Mouse (Mus musculus) CH12.LX (cell line): ENCODE results near the gene Zfp383. TPM values are rescaled to one million over a fixed set of nuclear protein-coding genes. Genes with fewer than 3 reads are reported as not detected.

Experiments used
- DNase-seq: peaks from one replicate; pipeline ENCODE4 v3.0.0-alpha.2; 2013; ENCODE audit errors: extremely low read depth
- H3K27ac ChIP-seq: 2 replicates; pipeline ENCODE4 v1.5.1; 2012; ENCODE audit warnings: low read depth, mild to moderate bottlenecking, control low read depth, moderate library complexity; ENCODE audit not compliant: insufficient read depth
- H3K27me3 ChIP-seq: replicated peaks from 2 replicates; pipeline ENCODE3; 2012; ENCODE audit warnings: inconsistent platforms
- H3K36me3 ChIP-seq, 2 experiments: replicated peaks in 1 of 2; 2 replicates each; pipeline versions ENCODE3 to v1.6.1; 2012; ENCODE audit warnings: inconsistent platforms in 1 of 2, low read length in 1 of 2, mild to moderate bottlenecking in 1 of 2, mixed read lengths in 1 of 2, moderate library complexity in 1 of 2; ENCODE audit not compliant: control insufficient read depth in 1 of 2, insufficient read depth in 1 of 2
- H3K4me1 ChIP-seq, 2 experiments: 2 replicates each; pipeline ENCODE4 v1.6.1; 2012; ENCODE audit warnings: inconsistent platforms in 1 of 2, moderate library complexity in 1 of 2; ENCODE audit not compliant: insufficient read depth in 2 of 2, control insufficient read depth in 1 of 2
- H3K4me2 ChIP-seq: 2 replicates; pipeline ENCODE4 v1.6.1; 2012; ENCODE audit warnings: low read depth, mild to moderate bottlenecking, control low read depth; ENCODE audit not compliant: poor library complexity, insufficient read depth, severe bottlenecking
- H3K4me3 ChIP-seq, 3 experiments: fragments of 150-350 bp in 1 of 3; sonication (generic) in 1 of 3; replicated peaks in 1 of 3; 2 replicates each; pipeline versions ENCODE3 to v1.5.1; 2011 to 2012; ENCODE audit warnings: low read depth in 2 of 3, low read length in 2 of 3, mild to moderate bottlenecking in 2 of 3, moderate library complexity in 2 of 3, control low read depth in 1 of 3, improper control_type of control experiment in 1 of 3, inconsistent platforms in 1 of 3, mixed read lengths in 1 of 3; ENCODE audit not compliant: poor library complexity in 1 of 3
- H3K79me2 ChIP-seq: replicated peaks from 2 replicates; pipeline ENCODE4 v1.6.1; 2012; ENCODE audit warnings: mild to moderate bottlenecking, moderate library complexity; ENCODE audit not compliant: control insufficient read depth, poor library complexity, insufficient read depth, severe bottlenecking; ENCODE audit errors: extremely low read depth
- H3K9ac ChIP-seq: 2 replicates; pipeline ENCODE4 v1.6.1; 2012; ENCODE audit warnings: low read depth, mild to moderate bottlenecking, control low read depth, moderate library complexity; ENCODE audit not compliant: insufficient read depth
- H3K9me3 ChIP-seq: replicated peaks from 2 replicates; pipeline ENCODE3; 2012; ENCODE audit warnings: low read length, inconsistent platforms, mixed read lengths
- BHLHE40 ChIP-seq: IDR thresholded peaks from 2 replicates; pipeline ENCODE4 v1.6.1; 2011; ENCODE audit warnings: mild to moderate bottlenecking, low read depth, low read length, improper control_type of control experiment
- CHD1 ChIP-seq: IDR thresholded peaks from 2 replicates; pipeline ENCODE4 v1.6.1; 2012; ENCODE audit warnings: low read depth, low read length, improper control_type of control experiment, inconsistent platforms
- CTCF ChIP-seq, 2 experiments: IDR thresholded peaks in 1 of 2; conservative IDR thresholded peaks in 1 of 2; 2 replicates each; pipeline ENCODE4 v1.5.1; 2011 to 2012; ENCODE audit warnings: low read depth in 2 of 2, low read length in 2 of 2, improper control_type of control experiment in 1 of 2, inconsistent platforms in 1 of 2, mild to moderate bottlenecking in 1 of 2, moderate library complexity in 1 of 2
- E2F4 ChIP-seq: IDR thresholded peaks from 2 replicates; pipeline ENCODE4 v1.6.1; 2011; ENCODE audit warnings: low read depth, low read length, improper control_type of control experiment; ENCODE audit not compliant: insufficient replicate concordance
- ELF1 ChIP-seq: IDR thresholded peaks from 2 replicates; pipeline ENCODE4 v1.6.1; 2014; ENCODE audit warnings: low read depth, mild to moderate bottlenecking, inconsistent platforms, low read length, improper control_type of control experiment
- ETS1 ChIP-seq: conservative IDR thresholded peaks from 2 replicates; pipeline ENCODE4 v1.6.1; 2012; ENCODE audit warnings: low read depth, mild to moderate bottlenecking, inconsistent platforms, low read length, improper control_type of control experiment, moderate library complexity
- JUN ChIP-seq: IDR thresholded peaks from 2 replicates; pipeline ENCODE4 v1.6.1; 2011; ENCODE audit warnings: low read depth, mild to moderate bottlenecking, low read length, improper control_type of control experiment, moderate library complexity; ENCODE audit not compliant: insufficient read depth
- MAX ChIP-seq: IDR thresholded peaks from 2 replicates; pipeline ENCODE4 v1.6.1; 2011; ENCODE audit warnings: low read length, improper control_type of control experiment
- MYC ChIP-seq: IDR thresholded peaks from 2 replicates; pipeline ENCODE4 v1.6.1; 2011; ENCODE audit warnings: low read depth, mild to moderate bottlenecking, improper control_type of control experiment, low read length
- NRF1 ChIP-seq: IDR thresholded peaks from 2 replicates; pipeline ENCODE4 v1.6.1; 2014; ENCODE audit warnings: low read depth, mild to moderate bottlenecking, inconsistent platforms, low read length, improper control_type of control experiment, moderate library complexity
- PAX5 ChIP-seq: IDR thresholded peaks from 2 replicates; pipeline ENCODE4 v1.6.1; 2012; ENCODE audit warnings: low read length, inconsistent platforms, mixed read lengths
- POLR2AphosphoS2 ChIP-seq: IDR thresholded peaks from 2 replicates; pipeline ENCODE4 v1.6.1; 2011; ENCODE audit warnings: low read depth, low read length, improper control_type of control experiment
- RAD21 ChIP-seq: IDR thresholded peaks from 2 replicates; pipeline ENCODE4 v1.6.1; 2011; ENCODE audit warnings: low read depth, mild to moderate bottlenecking, low read length, improper control_type of control experiment, moderate library complexity
- SMC3 ChIP-seq: IDR thresholded peaks from 2 replicates; pipeline ENCODE4 v1.6.1; 2011; ENCODE audit warnings: low read depth, low read length, improper control_type of control experiment
- ZC3H11A ChIP-seq: IDR thresholded peaks from 2 replicates; pipeline ENCODE4 v1.6.1; 2012; ENCODE audit warnings: low read depth, mild to moderate bottlenecking, inconsistent platforms, low read length, improper control_type of control experiment
- ZKSCAN1 ChIP-seq: IDR thresholded peaks from 2 replicates; pipeline ENCODE4 v1.6.1; 2012; ENCODE audit warnings: low read depth, inconsistent platforms, low read length, improper control_type of control experiment, borderline replicate concordance
- dilution Hi-C: fragments of 300-500 bp; cut with MboI; formaldehyde crosslinking; loops from 2 replicates; pipeline ENCODE4 v1.14.3; 2020; ENCODE audit warnings: low sequenced_read_pairs; ENCODE audit not compliant: extremely low pct_unique_long_range_greater_than_20kb, extremely low pct_ligation_motif_present
- in situ Hi-C: fragments of 300-500 bp; cut with MboI; formaldehyde crosslinking; loops from 3 replicates; pipeline ENCODE4 v1.14.3; 2019; ENCODE audit warnings: low sequenced_read_pairs, low pct_ligation_motif_present, low pct_unique_long_range_greater_than_20kb, mixed read lengths
- polyA plus RNA-seq: library from polyadenylated mRNA; unstranded; fragments of >175 nt; gene quantifications from 2 replicates; pipeline ENCODE4 v1.2.1, GENCODE M21; 2012; ENCODE audit warnings: low read depth; ENCODE audit not compliant: insufficient read length
- total RNA-seq, 2 experiments: library from RNA; depleted of rRNA; stranded (reverse); fragments of 300-350 nt in 1 of 2; fragments of >200 nt in 1 of 2; gene quantifications; 2 replicates each; pipeline ENCODE4 v1.2.3; 2012 to 2014

The Zfp383 gene
- total and polyA plus RNA-seq, 3 experiments, result 2.7 to 3.9 (median 3.5) TPM

DNA sequence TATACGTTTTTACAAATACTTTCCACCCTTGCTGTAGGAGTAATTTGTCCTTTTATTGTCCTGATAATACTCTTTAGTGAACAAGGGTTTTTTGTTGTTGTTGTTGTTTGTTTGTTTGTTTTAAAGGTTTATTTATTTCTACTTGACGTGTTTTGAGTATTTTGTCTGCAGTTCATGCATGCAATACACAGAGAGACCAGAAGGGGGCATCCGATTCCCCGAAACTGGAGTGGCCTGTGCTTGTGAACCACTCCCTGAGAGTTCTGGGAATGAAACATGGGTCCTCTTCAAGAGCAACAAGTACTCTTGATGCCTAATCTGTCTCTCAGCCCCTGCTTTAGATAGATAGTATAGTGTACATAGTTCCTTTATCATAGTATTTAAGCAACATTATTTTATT lies 46.7 kb downstream of the Zfp383 start:
- Histone ChIP-seq H3K27ac (no peak overlapping the region), H3K4me2 (peak overlapping the region; percentile 69), H3K4me1 (peaks cover 0 to 3% of the 10 kb centered on the region in 2 experiments; a peak in 2 of 4 replicates), H3K79me2 (no peaks in the 10 kb centered on the region), H3K9me3 (peaks cover 2% of the 10 kb centered on the region), H3K4me3 (peak overlapping the region in 1 of 3 experiments; percentile 69), H3K27me3 (no peaks in the 10 kb centered on the region), H3K36me3 (peaks cover 0 to 14% of the 10 kb centered on the region in 2 experiments), H3K9ac (no peak overlapping the region)
- peak; percentile 68 for DNase-seq
- in situ Hi-C loops (no loop called here), dilution Hi-C loops (no loop called here)
- TF ChIP-seq RAD21, result peak; percentile 56
- peak; percentile 35; the same call in 1 of the 2 replicates for TF ChIP-seq MYC
- TF ChIP-seq ETS1, result no peak
- peak; percentile 73 to 74 for TF ChIP-seq CTCF (conservative IDR thresholded peaks at IDR 0.05 in 1 of 2, IDR thresholded peaks at IDR 0.05 in 1 of 2; ENCODE audit: low read depth in 2 of 2, low read length in 2 of 2)
- 0 out of 2 replicates have a peak, but pooled peaks have one; percentile 14 for TF ChIP-seq BHLHE40
- peak; percentile 57 for TF ChIP-seq SMC3
- TF ChIP-seq ELF1, result no peak

- no peaks in the 10 kb centered on the region for H3K27me3 ChIP-seq
- H3K36me3 ChIP-seq, result peaks cover 0 to 1% of the 10 kb centered on the region in 2 experiments
- TF ChIP-seq SMC3 (no peak), JUN (no peak), MAX (no peak), PAX5 (no peak), POLR2AphosphoS2 (no peak), CHD1 (no peak), ZC3H11A (no peak), E2F4 (no peak), NRF1 (no peak), ZKSCAN1 (no peak)
- TF ChIP-seq, all 38 proteins: peak for 0
- no peak for DNase-seq
- Histone ChIP-seq H3K27ac (no peak overlapping the region), H3K4me2 (no peak overlapping the region), H3K9ac (no peak overlapping the region), H3K4me1 (peaks cover 0 to 3% of the 10 kb centered on the region in 2 experiments; a peak in 2 of 4 replicates), H3K9me3 (peaks cover 5% of the 10 kb centered on the region), H3K4me3 (no peak overlapping the region), H3K79me2 (no peaks in the 10 kb centered on the region)
- in situ Hi-C loops (no loop called here), dilution Hi-C loops (no loop called here)
These were observed 48.2 kb downstream of the Zfp383 start for GRCm38 (mm10) chr7:29956257-29956656.
